Mouse (Mus musculus): ENCODE measurements around the gene Mettl2.

The Mettl2 gene

DNA sequence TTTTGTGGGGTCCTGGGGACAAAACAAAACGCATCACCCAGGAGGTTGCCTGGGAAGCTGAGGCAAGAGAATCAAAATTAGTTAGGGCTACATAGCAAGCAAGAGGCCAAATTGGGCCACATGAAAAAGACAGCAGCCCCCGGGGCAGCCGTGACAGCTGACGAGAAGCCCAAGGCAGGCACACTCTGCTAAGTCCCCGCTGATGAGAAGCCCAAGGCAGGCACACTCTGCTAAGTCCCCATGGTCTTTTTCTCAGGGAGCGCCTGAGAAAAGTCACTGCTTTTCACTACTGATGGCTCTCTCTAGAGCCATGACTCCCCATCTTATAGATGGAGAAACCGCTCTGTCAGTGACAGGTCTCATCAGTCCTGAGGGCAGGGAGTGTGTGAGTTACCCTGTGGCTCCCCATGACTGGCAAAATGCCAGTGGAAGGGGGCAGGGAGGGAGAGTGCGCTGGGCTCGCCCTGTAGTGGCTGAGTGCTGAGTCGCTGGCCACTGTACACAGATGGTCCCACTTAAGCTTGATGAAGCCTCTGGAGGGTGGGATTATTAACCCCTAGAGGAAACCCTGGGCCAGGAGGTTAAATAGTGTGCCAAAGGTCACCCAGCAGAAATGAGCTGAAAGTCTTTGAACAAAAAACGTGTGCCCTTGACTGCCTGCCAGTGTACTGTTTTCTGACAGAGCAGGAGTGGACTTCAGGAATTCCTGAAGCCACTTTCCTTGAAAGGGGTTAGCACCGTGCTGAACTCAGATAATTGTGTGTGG is 27.0 kb downstream of the Mettl2 start:
- no peak for DNase-seq (ENCODE audit: low spot score in 2 of 2)

DNA sequence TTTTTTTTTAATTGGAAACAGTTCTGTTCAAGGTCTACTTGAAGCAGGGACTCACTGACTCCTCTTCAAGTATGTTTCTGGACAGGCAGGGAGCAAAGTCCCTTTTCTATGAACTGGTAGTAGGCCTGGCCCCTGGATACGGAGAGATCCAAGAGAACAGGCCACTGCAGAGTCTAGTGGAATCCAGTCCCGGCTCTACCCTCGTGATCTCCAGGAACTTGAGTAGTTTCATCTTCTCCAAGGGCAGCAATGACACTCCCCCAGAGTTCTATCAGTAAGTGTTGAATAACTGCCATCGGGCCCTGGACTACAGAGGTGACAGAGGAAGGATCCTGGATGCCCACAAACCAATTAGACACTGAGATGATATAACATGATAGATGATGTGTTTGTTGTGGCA is 29.7 kb downstream of the Mettl2 start:
- DNase-seq (ENCODE audit: low spot score in 2 of 2): no peak

DNA sequence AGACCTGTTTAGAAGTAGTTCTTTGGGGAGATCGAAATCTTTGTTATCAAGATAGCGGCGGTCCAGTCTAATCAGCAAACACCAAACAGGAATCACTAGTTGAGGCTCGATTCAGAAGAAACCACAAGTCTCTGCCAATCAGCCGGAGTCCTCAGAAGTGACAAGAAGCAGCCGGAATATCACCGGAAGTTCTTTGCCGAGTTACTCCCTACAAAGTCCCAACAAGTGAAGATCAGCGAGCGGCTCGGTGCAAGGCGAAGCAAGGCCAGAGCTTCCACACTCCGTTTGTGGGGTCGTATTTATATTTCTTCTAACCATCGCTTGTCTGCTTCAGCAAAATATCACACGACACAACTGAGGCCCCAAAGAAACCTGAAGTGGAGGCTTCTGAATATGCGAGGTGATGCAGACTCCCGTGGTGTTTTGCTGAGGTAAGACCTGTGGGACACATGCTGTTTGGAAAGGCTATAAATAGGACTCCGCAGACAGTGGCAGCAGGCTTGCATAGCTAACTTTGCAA is 30.6 kb downstream of the Mettl2 start:
- DNase-seq (ENCODE audit: low spot score in 2 of 2): no peak

DNA sequence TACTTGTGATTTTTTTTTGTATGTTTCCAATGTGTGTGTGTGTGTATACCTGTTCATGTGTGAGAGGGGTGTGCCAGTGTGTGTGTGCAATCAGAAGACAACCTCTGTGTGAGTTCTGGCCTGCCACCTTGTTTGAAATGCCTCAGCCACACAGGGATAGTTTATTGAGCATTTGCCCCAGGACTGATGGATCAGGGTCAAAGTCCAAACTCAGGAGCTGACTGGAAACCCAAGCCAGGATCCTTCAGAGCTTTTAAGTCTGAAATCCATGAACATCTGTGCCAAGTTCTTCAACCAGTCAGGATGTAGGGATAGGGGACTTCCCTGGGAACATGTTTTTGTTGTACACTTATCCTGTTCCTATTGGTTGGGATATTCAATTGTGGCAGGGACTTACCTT is 31.8 kb downstream of the Mettl2 start:
- DNase-seq (ENCODE audit: low spot score in 2 of 2): no peak

DNA sequence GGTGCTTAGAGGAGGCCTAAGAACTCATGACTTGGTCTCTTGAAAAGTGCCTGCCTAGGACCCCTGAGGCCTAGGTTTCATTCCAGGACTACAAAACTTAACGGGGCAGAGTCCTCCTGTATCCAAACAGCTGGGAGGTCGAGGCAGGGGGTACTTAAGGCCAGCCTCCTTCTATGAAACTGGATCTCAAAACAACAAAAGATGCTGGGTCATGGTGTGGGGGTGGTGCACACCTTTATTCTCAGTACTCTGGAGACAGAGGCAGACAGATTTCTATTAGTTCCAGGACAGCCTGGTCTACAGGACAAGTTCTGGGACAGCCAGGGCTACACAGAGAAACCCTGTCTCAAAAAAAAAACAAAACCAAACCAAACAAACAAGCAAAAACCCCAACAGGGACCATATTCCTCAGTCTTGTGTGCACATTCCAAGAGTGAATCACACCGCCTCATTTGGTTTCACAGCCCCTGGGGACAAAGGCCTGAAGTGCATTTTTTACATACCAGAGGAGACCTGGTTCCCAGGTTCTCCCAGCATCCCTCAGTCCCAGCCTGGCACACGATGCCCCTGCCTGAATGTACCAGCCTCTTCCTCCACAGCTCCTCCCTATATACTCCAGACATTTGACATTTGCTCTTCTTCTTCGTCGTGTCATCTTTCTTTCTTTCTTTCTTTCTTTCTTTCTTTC is 33.6 kb downstream of the Mettl2 start:
- no peak for DNase-seq (ENCODE audit: low spot score in 2 of 2)

DNA sequence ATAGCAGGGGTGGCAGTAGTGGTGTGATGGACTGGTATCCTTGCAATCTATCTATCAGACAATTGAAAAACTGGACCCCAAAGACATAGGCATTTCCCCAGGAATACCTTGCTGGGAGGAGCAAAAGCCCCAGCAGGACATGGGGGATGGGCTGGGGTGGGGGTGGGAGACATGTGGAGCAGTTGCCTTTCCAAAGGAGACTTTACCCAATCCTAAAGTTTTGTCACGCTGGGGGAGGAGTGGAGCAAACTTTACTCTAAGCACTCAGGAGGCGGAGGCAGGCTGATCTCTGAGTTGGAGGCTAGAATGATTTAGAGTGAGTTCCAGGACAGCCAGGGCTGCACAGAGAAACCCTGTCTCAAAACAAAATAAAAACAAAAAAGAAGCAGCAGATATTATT is 35.2 kb downstream of the Mettl2 start:
- no peak for DNase-seq (ENCODE audit: low spot score in 2 of 2)

DNA sequence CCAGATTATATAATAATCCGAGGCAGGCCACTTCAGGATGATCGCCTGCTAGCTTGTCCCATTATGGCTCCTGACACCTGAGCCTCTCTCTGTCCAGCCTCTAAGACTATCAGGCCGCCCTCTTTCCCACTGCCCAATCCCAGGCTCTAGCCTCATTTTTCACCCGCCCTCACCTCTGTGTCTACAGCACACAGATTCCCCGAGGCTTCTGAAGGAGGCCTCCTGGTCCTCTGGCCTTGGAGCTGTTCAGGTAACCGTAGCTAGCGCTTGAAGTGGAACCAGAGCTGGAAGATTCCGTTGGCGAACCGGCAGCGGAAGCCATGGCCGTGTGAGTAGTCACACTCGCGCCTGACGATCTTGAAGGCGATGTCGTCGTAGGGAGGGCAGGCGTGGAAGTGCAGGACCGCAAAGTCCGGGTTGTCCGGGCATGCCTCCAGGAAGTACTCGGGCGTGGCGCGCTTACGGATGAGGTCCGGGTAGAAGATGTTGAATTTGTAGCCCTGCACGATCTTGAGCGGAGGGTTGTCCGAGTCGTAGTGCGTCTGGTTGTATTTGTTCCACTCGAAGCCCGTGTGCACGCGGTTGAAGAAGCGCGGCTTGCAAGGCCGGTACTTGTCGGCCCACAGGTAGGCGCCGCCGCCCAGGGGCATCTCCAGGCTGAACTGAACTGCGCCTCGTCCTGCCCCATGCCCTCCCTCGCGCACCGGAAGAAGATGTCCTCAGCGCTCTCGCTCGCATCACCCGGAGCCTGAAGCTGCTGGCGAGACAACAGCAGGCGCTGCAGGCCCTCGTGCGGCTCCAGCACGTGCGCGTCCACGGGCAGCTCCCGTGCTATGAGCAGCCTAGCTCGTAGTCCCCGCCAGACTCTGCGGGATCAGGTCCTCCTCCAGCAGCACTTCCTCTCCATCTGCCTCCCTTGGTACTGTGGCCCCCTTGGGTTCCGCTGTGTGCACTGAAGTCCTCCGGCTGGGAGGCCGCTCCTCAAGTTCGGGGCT is 38.6 kb downstream of the Mettl2 start:
- no peak for DNase-seq (ENCODE audit: low spot score in 2 of 2)

DNA sequence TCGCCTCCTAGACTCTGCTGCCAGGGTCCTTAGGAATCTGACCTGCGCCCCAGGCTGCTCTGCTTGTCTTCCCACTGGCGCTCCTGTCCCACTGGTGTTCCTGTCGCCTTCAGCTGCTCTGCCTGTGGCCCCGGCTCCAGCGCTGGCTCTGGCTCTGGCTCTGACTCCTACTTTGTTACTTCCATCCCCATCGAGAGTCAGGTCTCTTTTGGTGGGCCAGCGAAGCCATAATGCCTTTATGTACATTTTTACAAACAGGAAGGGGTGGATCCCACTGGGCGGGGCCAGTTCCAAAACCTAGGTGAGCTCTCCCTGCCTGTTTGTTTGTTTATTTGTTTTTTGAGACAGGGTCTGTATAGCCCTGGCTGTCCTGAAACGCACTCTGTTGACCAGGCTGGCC is 40.6 kb downstream of the Mettl2 start:
- DNase-seq (ENCODE audit: low spot score in 2 of 2): no peak

DNA sequence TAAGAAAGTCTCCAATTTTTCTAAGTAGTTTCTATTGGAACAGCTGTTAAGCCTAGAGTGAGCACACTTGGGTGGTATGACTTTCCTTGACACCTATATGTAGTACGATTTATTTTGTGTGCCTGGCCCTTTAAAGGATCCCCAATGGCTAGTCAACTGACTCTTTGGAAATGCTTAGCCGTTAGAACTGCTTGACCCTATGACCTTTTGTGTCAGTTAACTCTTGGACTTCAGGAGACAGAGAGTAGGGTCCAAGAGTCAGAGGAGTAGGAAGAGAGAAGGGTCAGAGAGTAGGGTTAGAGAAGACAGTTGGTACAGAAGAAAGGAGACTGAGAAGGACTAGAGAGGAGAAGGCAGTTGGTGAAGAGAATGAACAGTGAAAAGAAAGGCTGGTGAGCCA is 52.3 kb downstream of the Mettl2 start, which contains the start of gene Tlk2:
Gene Tlk2, plus strand, starts transcription at position 292 of the 400 bp plus-strand sequence.
- no peak for DNase-seq (ENCODE audit: low spot score in 2 of 2)

DNA sequence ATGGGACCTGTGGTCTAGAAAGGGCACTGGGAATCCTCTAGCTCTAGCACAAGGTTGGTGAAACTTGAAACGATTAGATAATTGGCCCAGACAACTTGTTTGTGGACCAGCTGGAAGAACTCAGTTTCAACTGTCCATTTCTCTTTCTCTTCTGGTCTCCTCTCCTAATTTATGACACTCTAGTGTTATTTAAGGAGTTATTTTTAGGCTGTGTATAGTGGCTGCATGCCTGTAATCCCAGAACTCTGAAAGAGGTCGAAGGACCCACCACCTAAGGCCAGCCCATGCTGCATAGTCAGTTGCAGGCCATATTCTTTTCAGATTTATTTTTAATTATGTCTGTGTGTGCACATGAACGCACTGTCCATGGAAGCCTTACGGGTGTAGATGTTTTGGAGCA is 53.3 kb downstream of the Mettl2 start:
- DNase-seq (ENCODE audit: low spot score in 2 of 2): no peak

DNA sequence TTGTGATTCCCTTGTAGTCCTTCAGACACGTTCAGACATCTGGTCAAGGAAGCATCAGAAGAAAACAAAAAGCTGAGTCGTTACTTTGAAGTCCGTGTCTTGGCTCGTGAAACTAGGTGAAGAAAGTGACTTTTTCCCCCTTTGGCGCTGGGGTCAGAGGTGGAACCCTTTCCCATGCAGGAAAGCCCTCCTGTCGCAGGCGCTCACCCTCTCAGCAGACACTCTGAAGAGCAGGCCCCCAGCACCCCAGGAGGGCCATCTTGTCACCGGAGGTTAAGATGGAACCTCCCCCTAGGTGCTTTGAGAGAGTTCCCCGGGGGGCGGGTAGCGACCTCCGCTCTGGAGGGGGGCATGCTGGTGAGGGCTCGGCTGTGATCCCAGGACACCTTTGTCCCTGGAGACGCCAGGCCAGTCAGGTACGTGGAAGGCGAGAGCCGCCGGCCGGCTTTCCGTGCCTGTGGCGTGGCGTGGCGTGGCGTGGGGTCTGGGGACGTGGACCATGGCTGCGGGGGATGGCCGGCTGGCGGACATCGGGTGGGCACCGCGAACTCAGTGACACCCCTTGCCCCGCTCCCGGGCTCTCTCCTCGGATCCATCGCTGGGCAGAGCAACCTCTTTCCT is 54.4 kb downstream of the Mettl2 start:
- DNase-seq (ENCODE audit: low spot score in 2 of 2): peak; percentile 8 to 44

DNA sequence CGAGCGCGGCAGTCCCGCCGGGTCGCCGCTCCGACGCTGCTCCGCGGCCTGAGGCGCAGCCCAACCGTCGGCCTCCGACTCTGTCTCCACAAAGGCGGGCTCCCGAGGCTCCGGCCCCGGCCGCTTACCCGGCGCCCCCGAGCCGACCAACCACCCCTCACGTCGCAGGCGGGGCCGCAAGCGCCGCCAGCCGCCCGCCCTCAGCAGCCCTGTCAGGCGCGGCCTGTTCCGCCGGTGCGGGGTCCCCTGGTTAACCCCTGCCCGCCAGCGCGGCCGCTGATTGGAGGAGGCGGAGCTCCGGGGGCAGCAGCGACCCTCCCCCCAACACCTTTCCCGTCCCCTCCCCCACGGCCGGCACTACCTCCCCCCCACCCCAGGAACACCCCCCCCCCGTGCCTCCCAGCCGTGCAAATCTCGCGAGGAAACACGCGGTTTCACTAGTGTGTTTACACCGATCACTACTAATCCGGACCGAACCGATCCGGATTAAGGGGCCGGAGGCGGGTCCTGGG is 55.0 kb downstream of the Mettl2 start:
- DNase-seq (ENCODE audit: low spot score in 2 of 2): peak; percentile 77 to 87

DNA sequence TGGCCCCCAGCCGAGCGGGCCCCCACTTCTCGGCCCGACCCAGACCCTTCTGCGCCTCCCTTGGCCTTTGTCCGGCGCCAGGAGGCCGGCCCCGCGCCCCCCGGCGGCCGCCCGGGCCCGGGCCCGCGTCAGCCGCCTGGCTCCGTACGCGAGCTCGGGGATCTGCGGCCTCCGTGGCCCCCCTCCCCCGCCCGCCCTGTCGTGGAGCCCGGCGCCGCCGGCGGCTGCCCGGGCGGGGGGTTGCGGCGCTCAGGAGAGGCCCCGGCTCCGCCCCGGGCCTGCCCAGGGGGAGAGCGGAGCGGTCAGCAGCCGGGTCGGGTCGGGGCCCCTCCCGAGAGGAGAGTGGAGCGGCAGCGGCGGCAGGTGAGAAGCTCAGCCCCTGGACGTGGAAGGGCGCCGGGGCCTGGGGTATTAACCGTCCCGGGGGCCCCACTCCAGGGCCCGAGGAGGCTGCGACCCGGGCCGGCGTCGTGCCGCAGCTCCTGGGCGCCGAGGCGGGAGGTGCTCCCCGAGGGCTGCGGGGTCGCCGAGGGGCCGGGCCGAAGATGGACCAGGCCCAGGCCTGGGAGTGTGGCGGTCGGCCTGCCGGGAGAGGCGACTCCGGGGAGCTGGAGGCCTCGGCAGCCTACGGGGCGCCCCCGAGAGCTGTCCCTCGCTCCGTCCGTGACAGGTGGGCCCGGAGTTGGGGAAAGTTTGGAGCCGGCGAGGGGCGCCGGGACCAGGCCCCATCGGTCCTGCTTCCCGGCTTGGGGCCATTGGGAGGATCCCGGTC is 55.6 kb downstream of the Mettl2 start:
- DNase-seq (ENCODE audit: low spot score in 2 of 2): peak; percentile 17 to 58

DNA sequence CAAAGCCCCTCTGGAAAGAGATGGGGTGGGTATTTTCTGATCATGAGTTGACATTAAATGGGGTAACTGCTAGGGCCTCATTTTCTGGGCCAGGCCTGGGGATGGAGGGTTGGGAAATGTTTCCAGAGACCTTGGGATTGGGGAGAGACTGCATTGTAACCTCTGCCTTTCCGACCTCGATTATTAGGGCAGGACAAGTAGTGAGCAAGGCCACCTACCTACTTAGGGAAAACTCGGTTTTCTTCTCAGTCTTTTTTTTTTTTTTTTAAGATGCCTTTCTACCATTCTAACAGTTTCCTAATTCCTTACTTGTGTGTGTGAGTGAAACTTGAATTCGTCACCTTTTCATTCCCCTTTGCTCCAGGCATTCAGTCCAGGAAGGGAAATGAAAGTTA is 56.2 kb downstream of the Mettl2 start:
- no peak for DNase-seq (ENCODE audit: low spot score in 2 of 2)

DNA sequence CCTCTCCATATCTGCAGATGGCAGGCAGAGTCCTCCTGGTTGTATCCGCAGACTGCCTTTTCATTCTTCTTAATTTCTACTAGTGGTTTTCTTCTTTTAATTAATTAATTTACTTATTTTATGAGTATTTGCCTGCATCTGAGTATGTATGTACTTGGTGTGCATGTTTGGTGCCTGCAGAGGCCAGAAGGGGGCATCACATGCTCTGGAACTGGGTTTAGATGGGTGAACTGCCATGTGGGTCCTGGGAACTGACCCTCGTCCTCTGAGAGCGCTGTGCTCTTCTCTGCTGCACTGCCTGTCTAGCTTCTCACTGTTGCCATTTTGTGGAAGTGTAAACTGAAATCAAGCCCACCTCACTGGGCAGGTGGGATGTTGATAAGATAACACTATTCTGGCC is 58.5 kb downstream of the Mettl2 start:
- DNase-seq (ENCODE audit: low spot score in 2 of 2): no peak

All from urinary bladder, adult 18-20 months (tissue).